Mouse (Mus musculus) olfactory bulb, adult 2 months (tissue): Measurements from ENCODE around the gene Rdx. TPM values are rescaled to one million over a fixed set of nuclear protein-coding genes. Genes with fewer than 3 reads are reported as not detected.

Source experiments
- H3K27ac ChIP-seq: fragments of 200-500 bp; 2 replicates; pipeline ENCODE4 v1.5.1; 2012; ENCODE audit warnings: low read depth, low read length; ENCODE audit not compliant: insufficient read depth
- H3K4me1 ChIP-seq: fragments of 200-500 bp; 2 replicates; pipeline ENCODE4 v1.6.1; 2012; ENCODE audit warnings: low read length; ENCODE audit not compliant: control insufficient read depth, insufficient read depth
- H3K4me3 ChIP-seq: fragments of 200-500 bp; 2 replicates; pipeline ENCODE4 v1.5.1; 2012; ENCODE audit warnings: mild to moderate bottlenecking, low read depth, low read length, moderate library complexity; ENCODE audit not compliant: insufficient read depth
- CTCF ChIP-seq: fragments of 200-500 bp; IDR thresholded peaks from 2 replicates; pipeline ENCODE4 v1.5.1; 2012; ENCODE audit warnings: low read depth, mild to moderate bottlenecking, low read length, moderate library complexity; ENCODE audit not compliant: insufficient read depth
- POLR2A ChIP-seq: fragments of 200-500 bp; IDR thresholded peaks from 2 replicates; pipeline ENCODE4 v1.6.1; 2012; ENCODE audit warnings: mild to moderate bottlenecking, low read depth, low read length, moderate library complexity; ENCODE audit not compliant: insufficient read depth
- WGBS: fragments of 180-500 bp; shearing (Covaris S2); methylation state at CpG from one replicate; pipeline ENCODE4 v1.1.7; 2018; 5-methylcytosine and 5-hydroxymethylcytosine counted together
- polyA plus RNA-seq: library from polyadenylated mRNA; stranded (reverse); fragments of >200 nt; gene quantifications from 2 replicates; pipeline ENCODE4 v1.2.4, GENCODE M21; 2012; ENCODE audit warnings: low replicate concordance; ENCODE audit not compliant: missing spikeins, insufficient read depth, insufficient read length

Gene Rdx
- polyA plus RNA-seq, 1 experiment, result 148 TPM

- Histone ChIP-seq H3K4me3 (no peak overlapping the region), H3K4me1 (no peaks in the 10 kb centered on the region), H3K27ac (no peak overlapping the region)
- 94% methylated on average over 1 of the region's 1 CpGs for WGBS
- TF ChIP-seq POLR2A, result no peak
- TF ChIP-seq CTCF, result no peak
Observed at GRCm38 (mm10) chr9:52018505-52018904, 28.5 kb upstream of the Rdx start.

- 80% methylated on average over 5 of the region's 5 CpGs for WGBS
- no peaks in the 10 kb centered on the region for H3K4me1 ChIP-seq
- H3K4me3 ChIP-seq, result no peak overlapping the region
- TF ChIP-seq CTCF, result no peak
- TF ChIP-seq POLR2A, result no peak
- H3K27ac ChIP-seq, result no peak overlapping the region
Observed at GRCm38 (mm10) chr9:52027257-52028020, 19.5 kb upstream of the Rdx start.

GRCm38 (mm10) chr9:52028521-52029405 lies 18.2 kb upstream of the Rdx start:
- Histone ChIP-seq H3K4me1 (no peaks in the 10 kb centered on the region), H3K4me3 (no peak overlapping the region), H3K27ac (no peak overlapping the region)
- WGBS, result 65% methylated on average over 9 of the region's 9 CpGs
- TF ChIP-seq CTCF (no peak), POLR2A (no peak)

- no peak overlapping the region for H3K27ac ChIP-seq
- WGBS, result 91% methylated on average over 2 of the region's 2 CpGs
- H3K4me1 ChIP-seq, result no peaks in the 10 kb centered on the region
- no peak overlapping the region for H3K4me3 ChIP-seq
- TF ChIP-seq CTCF (no peak), POLR2A (no peak)
Observed at GRCm38 (mm10) chr9:52031501-52031900, 15.5 kb upstream of the Rdx start.

GRCm38 (mm10) chr9:52037493-52037892 lies 9.5 kb upstream of the Rdx start:
- no peak for TF ChIP-seq POLR2A
- no peak for TF ChIP-seq CTCF
- H3K4me1 ChIP-seq, result no peaks in the 10 kb centered on the region
- H3K27ac ChIP-seq, result no peak overlapping the region
- H3K4me3 ChIP-seq, result no peak overlapping the region
- WGBS, result 92% methylated on average over 1 of the region's 1 CpGs

GRCm38 (mm10) chr9:52041657-52042056 lies 5.3 kb upstream of the Rdx start:
- H3K4me1 ChIP-seq, result no peaks in the 10 kb centered on the region
- no peak overlapping the region for H3K4me3 ChIP-seq
- WGBS, result 93% methylated on average over 2 of the region's 2 CpGs
- TF ChIP-seq CTCF, result no peak
- no peak for TF ChIP-seq POLR2A
- no peak overlapping the region for H3K27ac ChIP-seq

GRCm38 (mm10) chr9:52046686-52047085 lies 287 bp upstream of the Rdx start:
- H3K4me1 ChIP-seq, result 0 out of 2 replicates have a peak, but pooled peaks cover 2% of the 10 kb centered on the region
- H3K27ac ChIP-seq, result no peak overlapping the region
- TF ChIP-seq CTCF, result no peak
- TF ChIP-seq POLR2A, result no peak
- 53% methylated on average over 5 of the region's 5 CpGs for WGBS
- no peak overlapping the region for H3K4me3 ChIP-seq

GRCm38 (mm10) chr9:52047821-52048649 lies 1.1 kb downstream of the Rdx start:
- under 1% methylated on average over 113 of the region's 118 CpGs for WGBS
- no peak for TF ChIP-seq CTCF
- peak; percentile 19; the same call in 1 of the 2 replicates for TF ChIP-seq POLR2A
- 0 out of 2 replicates have a peak, but pooled peaks cover 2% of the 10 kb centered on the region for H3K4me1 ChIP-seq
- H3K27ac ChIP-seq, result peak overlapping the region; percentile 86
- H3K4me3 ChIP-seq, result peak overlapping the region; percentile 65
